Mouse (Mus musculus) small intestine, adult 2 months (tissue): ENCODE measurements around the gene Clec16a.

ENCODE experiments used
- CTCF ChIP-seq: fragments of 200-500 bp; IDR thresholded peaks from 2 replicates; pipeline ENCODE4 v1.5.1; 2012; ENCODE audit warnings: low read depth, mild to moderate bottlenecking, control low read depth, inconsistent platforms, low read length, moderate library complexity, mixed read lengths; ENCODE audit not compliant: insufficient replicate concordance, insufficient read length; ENCODE audit errors: extremely low read depth
- POLR2A ChIP-seq: fragments of 200-500 bp; IDR thresholded peaks from 2 replicates; pipeline ENCODE4 v1.6.1; 2012; ENCODE audit warnings: low read depth, mild to moderate bottlenecking, control low read depth, inconsistent platforms, low read length, moderate library complexity

DNA sequence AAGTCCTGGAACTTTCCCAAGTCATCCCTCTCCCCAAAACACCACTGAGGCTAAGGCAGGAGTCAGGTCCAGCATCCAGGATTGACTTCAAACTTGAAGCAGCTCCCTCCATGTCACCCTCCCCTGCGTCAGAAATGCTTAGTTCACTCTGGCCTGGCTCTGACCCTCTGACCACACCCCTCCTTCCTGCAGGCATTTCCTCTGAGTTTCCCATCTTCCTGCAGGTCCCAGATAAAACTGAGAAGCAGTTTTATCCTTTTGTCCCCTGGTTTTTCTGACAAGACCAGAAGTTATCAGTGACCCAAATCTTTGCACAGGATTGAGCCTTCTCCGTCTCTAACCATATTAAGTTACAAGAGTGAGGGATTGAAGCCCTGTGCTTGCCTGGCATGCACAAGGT, 192.4 kb downstream of the Clec16a start:
- TF ChIP-seq POLR2A (no peak), CTCF (no peak)
